In the genomic region with DNA sequence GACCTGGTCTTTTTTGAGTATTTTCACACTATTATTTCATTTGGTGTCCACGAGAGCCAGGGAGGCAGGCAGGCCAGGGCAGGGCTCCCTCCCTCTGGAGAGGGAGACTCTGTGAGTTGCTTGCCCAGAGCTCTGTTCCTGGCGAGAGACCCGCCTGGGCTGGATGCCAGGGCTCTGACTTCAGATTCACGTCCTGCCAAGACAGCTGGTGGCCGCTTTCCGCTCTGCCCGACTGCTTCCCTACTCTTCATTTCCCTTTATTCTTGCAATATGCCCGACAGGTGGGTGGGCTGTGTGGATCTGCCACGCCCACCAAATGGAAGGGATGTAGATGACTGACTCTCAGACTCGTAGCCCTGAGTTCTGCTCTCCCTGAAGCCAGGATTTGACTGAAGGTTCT, we compare ENCODE assay signal across 8 mouse cellular contexts.
DNase-seq lines count a peak whose midpoint lies in the region; ATAC-seq and TF ChIP-seq lines count a peak whose summit lies in the region.
"Had no signal": no experiment of that assay in that cellular context is flagged by ENCODE, and none has a peak within 500 bp of the region (broad histone marks: within the 10 kb centered on the region; RNA-seq: fewer than 3 reads in every experiment).

No protein-coding gene starts in this region.

- H3K4me3 ChIP-seq in hindbrain, postnatal 0 days (ENCODE audit: low read length), result no peak overlapping the region
- H3K4me3 ChIP-seq: liver, embryonic 13.5 days had no signal

- H3K9me3 ChIP-seq in hindbrain, postnatal 0 days (ENCODE audit: low read length), result no peaks in the 10 kb centered on the region
- H3K9me3 ChIP-seq: liver, embryonic 13.5 days had no signal

- 0 out of 2 replicates have a peak overlapping the region, but pooled peaks have one; percentile 3 for H3K4me2 ChIP-seq in hindbrain, postnatal 0 days (ENCODE audit: low read depth, low read length)
- H3K4me2 ChIP-seq: liver, embryonic 13.5 days had no signal

- peaks cover 8% of the 10 kb centered on the region; the same call in 1 of the 2 replicates for H3K27me3 ChIP-seq in hindbrain, postnatal 0 days (ENCODE audit: insufficient read depth, low read length)
- H3K27me3 ChIP-seq: liver, embryonic 13.5 days had no signal

- 18% methylated on average over 10 of the region's 10 CpGs for WGBS in hindbrain, postnatal 0 days

- H3K9ac ChIP-seq in hindbrain, postnatal 0 days (replicated peaks; ENCODE audit: low read length), result no peak overlapping the region
- H3K9ac ChIP-seq: liver, embryonic 13.5 days had no signal

- no peak for TF ChIP-seq CTCF in hindbrain, postnatal 0 days (IDR thresholded peaks at IDR 0.05; ENCODE audit: low read depth)

- H3K36me3 ChIP-seq in hindbrain, postnatal 0 days (ENCODE audit: insufficient read depth, low read length), result no peaks in the 10 kb centered on the region
- H3K36me3 ChIP-seq: liver, embryonic 13.5 days had no signal

- ATAC-seq in hindbrain, postnatal 0 days, result peak; percentile 88

- peak; percentile 97 for DNase-seq in Muller cell, postnatal 12 days (ENCODE audit: inconsistent ontology term)
- DNase-seq in adrenal gland, postnatal 14 days, result peak; percentile 92
- peak; percentile 69 to 90 for DNase-seq in frontal cortex, adult 2 months (ENCODE audit: extremely low spot score in 1 of 2, low spot score in 1 of 2)
- peak; percentile 95 for DNase-seq in hindbrain, postnatal 0 days (ENCODE audit: low spot score)
- peak; percentile 80 to 86 for DNase-seq in left cerebral cortex, postnatal 25 days (ENCODE audit: low spot score in 2 of 2)
- DNase-seq in ovary, postnatal 36 days (ENCODE audit: low spot score), result peak; percentile 84
- no peak for DNase-seq in T-cell, adult 2 months (ENCODE audit: low spot score)
- DNase-seq: liver, embryonic 13.5 days had no signal

- no peak overlapping the region for H3K27ac ChIP-seq in hindbrain, postnatal 0 days
- H3K27ac ChIP-seq: liver, embryonic 13.5 days had no signal

- H3K4me1 ChIP-seq in hindbrain, postnatal 0 days (ENCODE audit: insufficient read depth, low read length), result peaks cover 32% of the 10 kb centered on the region
- H3K4me1 ChIP-seq: liver, embryonic 13.5 days had no signal

- intact Hi-C loops in left cerebral cortex, postnatal 25 days (cut with DNase I), result no loop called here
